Mouse (Mus musculus): ENCODE measurements at regions not wholly inside any gene's neighbourhood (a gene's known extent, or its start where the extent isn't known, plus 50 kb on each side); places are given as distances from the start of the nearest gene placed in this dataset.
A peak's percentile ranks its signal among the peaks of the same experiment; 100 is the strongest.

- TF ChIP-seq EP300 (IDR thresholded peaks at IDR 0.05; ENCODE audit: low read depth in 1 of 2, low read length in 2 of 2) = peak; percentile 86 to 92
- no peak for TF ChIP-seq UBTF (IDR thresholded peaks at IDR 0.05; ENCODE audit: borderline replicate concordance, insufficient read depth, low read depth, low read length)
- TF ChIP-seq CTCF (IDR thresholded peaks at IDR 0.05 in 2 of 3, conservative IDR thresholded peaks at IDR 0.05 in 1 of 3; ENCODE audit: control insufficient read depth in 1 of 3, insufficient read depth in 1 of 3, low read depth in 2 of 3, low read length in 3 of 3, poor library complexity in 1 of 3, severe bottlenecking in 1 of 3) = no peak
- TF ChIP-seq POLR2A (IDR thresholded peaks at IDR 0.05; ENCODE audit: control insufficient read depth in 1 of 2, insufficient read depth in 1 of 2, low read depth in 1 of 2, low read length in 2 of 2, poor library complexity in 1 of 2) = no peak
- TF ChIP-seq MAZ (IDR thresholded peaks at IDR 0.05; ENCODE audit: low read depth, low read length) = no peak
- TF ChIP-seq MYC (IDR thresholded peaks at IDR 0.05; ENCODE audit: low read depth, low read length) = no peak
- TF ChIP-seq BHLHE40 (IDR thresholded peaks at IDR 0.05; ENCODE audit: borderline replicate concordance, low read depth, low read length) = peak; percentile 32
- 0 out of 2 replicates have a peak, but pooled peaks have one; percentile 15 for TF ChIP-seq ZC3H11A (IDR thresholded peaks at IDR 0.05; ENCODE audit: low read depth, low read length)
- TF ChIP-seq MAX (IDR thresholded peaks at IDR 0.05; ENCODE audit: low read length) = peak; percentile 74
- no peak for TF ChIP-seq ZMIZ1 (IDR thresholded peaks at IDR 0.05; ENCODE audit: low read depth, low read length)
These were observed 91.5 kb downstream of the Fam173b start for GRCm38 (mm10) chr15:31693109-31693508.
